Mouse (Mus musculus) ovary, postnatal 14 days (tissue): ENCODE data around the gene Ccin.

Source experiments
- DNase-seq: peaks from one replicate; pipeline ENCODE4 v3.0.0; 2022; ENCODE audit warnings: low spot score

The Ccin gene

GRCm38 (mm10) chr4:44013391-44014070, 30.2 kb downstream of the Ccin start:
- no peak for DNase-seq

DNA sequence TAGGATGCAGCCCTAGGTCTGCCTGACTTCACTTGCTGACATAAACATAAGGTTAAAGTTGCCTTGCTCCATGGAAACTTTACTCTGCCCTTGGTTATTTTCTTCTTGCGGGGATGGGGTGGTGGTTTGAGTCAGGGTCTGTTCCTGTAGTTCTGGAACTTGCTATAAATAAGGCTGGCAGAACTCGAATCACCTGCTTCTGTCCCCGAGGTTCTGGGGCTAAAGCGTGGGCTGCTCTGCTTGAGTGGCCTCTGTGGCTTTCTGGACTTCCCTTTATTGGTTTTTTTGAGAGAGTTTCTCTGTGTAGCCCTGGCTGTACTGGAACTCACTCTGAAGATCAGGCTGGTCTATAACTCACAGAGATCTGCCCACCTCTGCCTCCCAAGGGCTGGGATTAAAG, 32.8 kb downstream of the Ccin start:
- DNase-seq: no peak

GRCm38 (mm10) chr4:44016791-44017190, 33.5 kb downstream of the Ccin start:
- no peak for DNase-seq

DNA sequence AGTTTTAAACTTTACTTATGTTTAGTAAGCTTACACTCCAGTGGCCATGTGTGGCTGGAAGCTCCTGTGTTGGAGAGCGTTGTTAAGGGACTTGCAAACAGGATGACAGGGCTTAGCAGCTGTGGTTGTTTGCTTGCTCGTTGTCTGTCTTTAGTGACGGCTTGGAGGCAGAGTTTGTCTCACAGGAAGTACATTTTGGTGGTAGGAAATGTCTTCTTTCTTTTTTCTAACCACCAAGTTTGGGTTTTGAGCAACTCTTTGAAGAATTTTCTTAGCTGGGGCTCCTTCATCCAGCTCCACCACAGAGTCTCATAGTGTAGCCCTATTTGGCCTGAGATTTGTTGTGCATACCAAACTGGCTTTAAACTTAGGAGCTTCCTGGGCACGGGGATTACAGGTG, 39.0 kb downstream of the Ccin start:
- no peak for DNase-seq

DNA sequence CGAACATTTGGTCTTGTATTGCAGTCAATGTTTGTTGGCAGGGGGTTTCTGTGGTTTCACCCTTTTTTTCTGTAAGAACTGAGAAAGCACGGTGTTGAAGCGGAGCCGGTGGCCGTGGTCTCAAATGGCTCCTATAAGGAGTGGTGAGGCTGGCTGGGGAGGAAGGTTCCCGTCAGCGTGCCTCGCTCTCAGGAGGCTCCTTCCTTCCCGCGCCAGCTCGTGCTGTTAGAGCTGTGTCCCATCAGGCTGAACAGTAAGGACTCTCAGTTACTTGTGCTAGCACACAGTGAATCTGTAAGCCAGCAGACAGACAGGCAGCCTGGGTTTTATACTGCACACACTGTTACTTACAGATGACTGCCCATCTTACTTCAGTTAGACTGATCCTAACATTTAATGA, 39.5 kb downstream of the Ccin start:
- no peak for DNase-seq

DNA sequence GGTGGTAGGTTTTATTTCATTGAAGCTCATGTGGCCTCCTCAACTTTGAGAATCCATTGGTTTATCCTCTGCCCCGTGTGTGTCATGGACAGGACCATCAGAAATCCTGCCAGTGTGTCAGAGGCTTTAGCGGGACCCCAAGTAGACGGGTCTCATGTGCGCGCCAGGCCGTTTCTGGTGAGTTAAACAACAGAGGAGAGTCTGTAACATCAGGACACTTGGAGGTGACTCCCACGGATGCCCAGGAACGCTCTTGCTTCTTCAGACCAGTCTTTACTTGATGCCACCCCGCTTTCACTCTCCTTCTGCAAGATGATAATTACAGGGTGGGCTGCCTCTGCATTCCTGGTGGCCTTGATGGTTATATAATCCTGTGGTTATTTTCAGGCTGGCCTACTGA, 40.4 kb downstream of the Ccin start:
- no peak for DNase-seq

- DNase-seq: no peak
Observed at GRCm38 (mm10) chr4:44024241-44024640, 41.0 kb downstream of the Ccin start.

DNA sequence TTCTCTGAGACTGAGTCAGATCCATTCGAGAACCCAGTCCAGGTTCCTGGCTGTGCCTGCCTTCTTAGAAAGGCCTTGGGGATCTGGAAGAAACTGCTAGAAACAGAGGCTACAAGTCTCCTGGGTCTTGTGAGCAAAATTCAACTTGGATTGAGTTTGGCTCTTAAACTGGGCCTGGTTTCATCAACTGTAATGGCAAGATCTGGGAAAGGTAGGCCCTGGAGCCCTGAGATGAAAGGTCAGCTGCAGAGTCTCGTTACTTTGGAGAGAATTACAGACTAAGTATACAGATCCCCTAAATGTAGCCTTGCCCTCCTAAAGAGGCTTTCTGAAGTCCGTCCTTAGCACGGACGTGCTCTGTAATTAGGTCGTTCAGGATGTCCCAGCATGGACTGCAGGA, 42.3 kb downstream of the Ccin start:
- no peak for DNase-seq

DNA sequence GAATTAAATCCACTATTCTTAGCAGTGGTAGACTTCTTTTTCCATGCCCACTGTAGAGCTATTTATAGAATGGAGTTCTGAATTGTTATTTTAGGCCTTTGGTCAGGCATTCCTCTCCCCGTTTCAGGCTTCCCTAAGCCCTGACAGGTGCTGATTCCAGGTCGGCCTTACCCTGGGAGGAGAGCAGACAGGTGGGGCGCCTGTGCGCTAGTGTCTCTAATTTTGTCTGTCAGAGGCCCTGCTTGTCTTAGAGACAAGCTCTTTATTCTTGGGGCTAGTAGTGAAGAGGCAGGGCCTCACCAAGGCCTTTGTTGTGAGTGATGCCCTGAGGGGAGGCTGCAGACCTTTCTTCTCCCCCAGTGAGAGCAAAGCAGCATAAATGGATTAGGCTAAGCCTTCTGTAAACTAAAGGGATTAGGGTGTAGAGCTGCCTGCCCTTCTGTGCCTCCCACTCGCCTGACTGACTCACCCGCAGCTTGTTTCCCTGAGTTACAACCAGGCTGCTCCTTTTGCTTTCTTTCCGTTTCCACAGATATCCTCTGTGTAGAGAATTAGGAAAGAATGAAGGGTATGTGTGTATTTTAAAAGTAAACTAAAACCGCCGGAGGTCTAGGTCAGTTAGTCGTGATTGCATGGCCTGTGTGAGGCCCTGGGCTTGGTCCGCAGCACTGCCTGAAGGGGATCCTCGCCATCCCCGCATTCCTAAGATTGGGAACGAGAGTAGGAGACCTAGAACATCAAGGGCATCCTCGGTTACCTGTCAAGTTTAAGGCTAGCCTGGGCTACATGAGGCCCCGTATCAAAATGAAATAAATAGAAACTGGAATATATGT, 45.2 kb downstream of the Ccin start:
- DNase-seq: no peak

- DNase-seq: no peak
Observed at GRCm38 (mm10) chr4:44029661-44030066, 46.4 kb downstream of the Ccin start.

DNA sequence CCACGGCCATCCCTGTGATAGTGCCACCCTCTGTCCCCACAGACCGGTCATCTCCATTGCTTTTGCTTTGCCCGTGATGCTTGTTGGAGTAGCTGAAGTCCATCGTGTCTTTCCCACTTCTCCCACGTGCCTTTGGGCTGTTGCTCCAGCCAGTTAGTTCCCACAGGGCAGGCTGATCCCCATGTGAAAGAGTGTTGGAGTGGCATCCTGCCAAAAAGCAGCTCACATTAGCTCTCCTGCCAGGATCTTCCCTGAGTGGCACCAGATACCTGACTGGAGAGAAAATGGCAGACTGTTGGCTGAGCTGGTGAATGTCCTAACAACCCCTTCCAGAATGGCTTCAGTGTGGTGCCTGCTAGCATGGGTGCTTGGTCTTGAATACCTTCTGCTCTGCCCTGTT, 48.2 kb downstream of the Ccin start:
- DNase-seq: peak; percentile 12
